Mouse (Mus musculus) heart, adult 8-10 months (tissue): ENCODE measurements around the gene Clta. TPM values are rescaled to one million over a fixed set of nuclear protein-coding genes. Genes with fewer than 3 reads are reported as not detected.

Experiments used
- DNase-seq: peaks from one replicate; pipeline ENCODE4 v3.0.0; 2022; ENCODE audit warnings: low spot score
- total RNA-seq, 4 experiments: library from RNA; stranded (reverse); gene quantifications; 2 replicates each; pipeline ENCODE4 v1.2.4; 2022

Clta gene
- 10 to 100 TPM; 67.0 to 78.6 (median 70.5) TPM for total RNA-seq

GRCm38 (mm10) chr4:44004126-44004525 lies at the start of gene Clta:
Gene Clta (plus strand): TSS chr4:44004452.
- no peak for DNase-seq

GRCm38 (mm10) chr4:43957292-43957845 lies 46.9 kb upstream of the Clta start, which contains the start of gene Glipr2:
Gene Glipr2 (plus strand): TSS chr4:43957401.
- peak; percentile 77 for DNase-seq

GRCm38 (mm10) chr4:43957846-43958461 lies 46.3 kb upstream of the Clta start:
- DNase-seq = peak; percentile 50

- DNase-seq = no peak
Observed at GRCm38 (mm10) chr4:43959523-43960179, 44.6 kb upstream of the Clta start.

GRCm38 (mm10) chr4:43960207-43960606 lies 44.0 kb upstream of the Clta start:
- no peak for DNase-seq

GRCm38 (mm10) chr4:43964326-43964833 lies 39.9 kb upstream of the Clta start:
- peak; percentile 53 for DNase-seq

- no peak for DNase-seq
Observed at GRCm38 (mm10) chr4:43964951-43965684, 39.1 kb upstream of the Clta start.

GRCm38 (mm10) chr4:43965856-43966535 lies 38.3 kb upstream of the Clta start:
- DNase-seq = no peak

- no peak for DNase-seq
Observed at GRCm38 (mm10) chr4:43968650-43969049, 35.6 kb upstream of the Clta start.

- DNase-seq = no peak
Observed at GRCm38 (mm10) chr4:43969373-43969772, 34.9 kb upstream of the Clta start.

- DNase-seq = no peak
Observed at GRCm38 (mm10) chr4:43970393-43971330, 33.6 kb upstream of the Clta start.

- no peak for DNase-seq
Observed at GRCm38 (mm10) chr4:43971541-43972136, 32.6 kb upstream of the Clta start.

- no peak for DNase-seq
Observed at GRCm38 (mm10) chr4:43972137-43972591, 32.1 kb upstream of the Clta start.

- DNase-seq = peak; percentile 82
Observed at GRCm38 (mm10) chr4:43973526-43973981, 30.7 kb upstream of the Clta start.

GRCm38 (mm10) chr4:43974914-43975616 lies 29.2 kb upstream of the Clta start:
- DNase-seq = no peak

- no peak for DNase-seq
Observed at GRCm38 (mm10) chr4:43976223-43976740, 28.0 kb upstream of the Clta start.

GRCm38 (mm10) chr4:43978521-43979443 lies 25.5 kb upstream of the Clta start:
- DNase-seq = no peak

- no peak for DNase-seq
Observed at GRCm38 (mm10) chr4:43979746-43980145, 24.5 kb upstream of the Clta start.
